Mouse (Mus musculus): ENCODE data around the gene Spock1.

The Spock1 gene

GRCm38 (mm10) chr13:57908266-57908582, at the start of gene Spock1:
Gene Spock1, minus strand, starts transcription at chr13:57908332.
- DNase-seq = peak; percentile 98

GRCm38 (mm10) chr13:57950091-57950490, 42.0 kb upstream of the Spock1 start:
- DNase-seq = peak; percentile 46

GRCm38 (mm10) chr13:57949513-57949912, 41.4 kb upstream of the Spock1 start:
- peak; percentile 85 for DNase-seq

GRCm38 (mm10) chr13:57945197-57945596, 37.1 kb upstream of the Spock1 start:
- DNase-seq = peak; percentile 64

GRCm38 (mm10) chr13:57944434-57944833, 36.3 kb upstream of the Spock1 start:
- DNase-seq = no peak

- DNase-seq = no peak
These were observed 35.8 kb upstream of the Spock1 start for GRCm38 (mm10) chr13:57943900-57944299.

- DNase-seq = no peak
These were observed 29.5 kb upstream of the Spock1 start for GRCm38 (mm10) chr13:57937463-57938229.

- no peak for DNase-seq
These were observed 23.9 kb upstream of the Spock1 start for GRCm38 (mm10) chr13:57931998-57932397.

GRCm38 (mm10) chr13:57931376-57931775, 23.2 kb upstream of the Spock1 start:
- peak; percentile 86 for DNase-seq

GRCm38 (mm10) chr13:57930720-57931119, 22.6 kb upstream of the Spock1 start:
- no peak for DNase-seq

- DNase-seq = no peak
These were observed 22.2 kb upstream of the Spock1 start for GRCm38 (mm10) chr13:57930283-57930682.

GRCm38 (mm10) chr13:57919947-57920346, 11.8 kb upstream of the Spock1 start:
- DNase-seq = no peak

- no peak for DNase-seq
These were observed 3.0 kb upstream of the Spock1 start for GRCm38 (mm10) chr13:57911171-57911570.

- peak; percentile 48 for DNase-seq
These were observed 485 bp downstream of the Spock1 start for GRCm38 (mm10) chr13:57907428-57908265.

GRCm38 (mm10) chr13:57894597-57894996, 13.5 kb downstream of the Spock1 start:
- no peak for DNase-seq

GRCm38 (mm10) chr13:57889708-57890107, 18.4 kb downstream of the Spock1 start:
- no peak for DNase-seq

GRCm38 (mm10) chr13:57889050-57889449, 19.1 kb downstream of the Spock1 start:
- no peak for DNase-seq

GRCm38 (mm10) chr13:57879817-57880216, 28.3 kb downstream of the Spock1 start:
- DNase-seq = no peak

GRCm38 (mm10) chr13:57878797-57879196, 29.3 kb downstream of the Spock1 start:
- DNase-seq = no peak

GRCm38 (mm10) chr13:57877782-57878181, 30.4 kb downstream of the Spock1 start:
- no peak for DNase-seq

GRCm38 (mm10) chr13:57876966-57877365, 31.2 kb downstream of the Spock1 start:
- DNase-seq = no peak

- no peak for DNase-seq
These were observed 38.1 kb downstream of the Spock1 start for GRCm38 (mm10) chr13:57870058-57870457.

GRCm38 (mm10) chr13:57867586-57867985, 40.5 kb downstream of the Spock1 start:
- no peak for DNase-seq

- no peak for DNase-seq
These were observed 43.1 kb downstream of the Spock1 start for GRCm38 (mm10) chr13:57865029-57865428.
